Mouse (Mus musculus): ENCODE results near the gene Zfhx3. TPM values are rescaled to one million over a fixed set of nuclear protein-coding genes. Genes with fewer than 3 reads are reported as not detected.

Gene Zfhx3
- polyA plus RNA-seq, 1 experiment, result 4.7 TPM

DNA sequence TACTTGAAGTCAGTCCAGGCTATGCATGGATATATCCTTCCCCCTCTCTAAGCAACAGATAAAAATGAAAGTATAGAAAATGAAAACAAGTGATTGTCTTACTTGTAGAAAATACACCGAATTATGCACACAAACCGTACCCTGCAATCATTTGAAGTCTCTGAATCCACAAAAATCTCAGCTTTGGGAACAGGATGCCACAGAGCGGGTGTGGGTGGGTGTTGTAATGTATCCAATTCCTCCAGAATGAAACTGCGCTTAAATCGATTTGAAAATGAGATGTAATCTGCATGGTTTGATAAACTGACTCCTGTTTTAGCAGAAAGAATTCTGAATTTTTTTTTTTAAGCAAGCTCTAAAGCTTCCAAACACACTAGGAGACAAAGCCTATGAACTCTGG is 297.1 kb downstream of the Zfhx3 start:
- no peak for DNase-seq (ENCODE audit: low spot score)

DNA sequence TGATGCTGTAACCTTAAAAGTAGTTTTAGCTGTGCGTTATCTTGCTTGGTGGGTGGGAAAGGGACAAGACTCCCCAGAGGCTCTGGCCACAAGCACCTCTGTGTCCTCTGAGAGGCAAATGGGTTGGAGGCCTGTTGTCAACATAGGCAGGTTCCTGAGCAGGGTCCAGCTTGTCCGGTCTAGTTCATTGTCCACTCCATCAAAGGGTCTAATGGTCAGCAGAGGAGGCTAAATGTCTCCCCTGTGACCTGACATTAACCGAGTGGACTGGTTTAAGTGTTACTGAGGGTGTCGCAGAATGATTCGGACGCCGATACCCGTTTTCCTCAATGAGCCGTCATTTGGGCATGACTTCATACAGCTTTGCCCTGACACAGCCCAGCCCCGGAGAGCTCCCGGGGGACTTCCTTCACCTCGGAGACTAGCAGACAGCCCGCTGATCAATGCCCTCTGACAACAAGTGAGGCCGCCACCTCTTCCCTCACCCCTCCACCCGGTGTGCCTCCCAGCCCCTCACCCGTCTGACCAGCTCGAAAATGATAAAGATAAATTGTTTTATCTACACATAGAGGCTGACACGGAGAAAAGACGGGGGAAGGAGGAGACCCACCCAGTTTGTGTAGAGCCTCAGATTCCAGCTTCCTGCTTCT is 298.7 kb downstream of the Zfhx3 start:
- DNase-seq (ENCODE audit: low spot score), result no peak

- DNase-seq (ENCODE audit: low spot score), result no peak
Observed at GRCm38 (mm10) chr8:108243270-108243669, 300.8 kb downstream of the Zfhx3 start.

DNA sequence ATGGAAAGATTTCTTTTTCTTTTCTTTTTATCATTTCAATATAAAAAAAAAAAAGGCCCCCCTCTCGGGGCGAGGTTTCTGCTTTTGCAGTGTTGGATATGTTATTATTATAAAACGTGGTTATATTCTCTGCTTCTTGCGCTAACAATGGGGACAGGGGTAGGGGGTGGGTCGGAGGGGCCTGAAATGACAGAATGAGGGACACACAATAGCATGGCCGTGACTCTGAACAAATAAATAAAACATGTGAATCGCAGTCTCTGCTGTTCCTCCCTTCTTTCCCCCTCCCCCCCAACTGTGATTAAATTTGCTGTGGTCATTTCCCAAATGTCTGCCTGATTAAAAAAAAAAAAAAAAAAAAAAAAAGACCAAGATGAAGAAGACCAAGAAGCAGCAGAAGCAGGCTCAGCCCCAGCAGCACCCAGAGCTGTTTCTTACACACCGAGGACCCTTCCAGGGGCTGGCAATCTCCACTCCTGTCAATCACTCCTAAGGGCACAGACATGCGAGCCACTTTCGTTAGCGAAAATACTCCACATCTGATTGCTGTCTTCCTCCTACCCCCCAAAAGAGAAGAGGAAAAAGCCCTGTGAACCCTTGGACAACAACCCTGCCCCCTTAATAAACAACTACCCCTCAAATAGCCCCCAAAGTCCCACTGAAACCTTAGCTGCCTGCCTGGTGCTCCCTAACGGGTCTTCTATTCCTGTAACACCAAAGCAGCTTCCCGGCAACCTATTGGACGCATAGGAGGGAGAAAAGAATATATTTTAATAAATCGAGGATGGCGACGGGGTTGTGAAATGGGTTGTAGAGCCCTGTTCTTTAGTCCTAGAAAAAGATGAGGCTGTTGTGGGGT is 302.4 kb downstream of the Zfhx3 start:
- DNase-seq (ENCODE audit: low spot score), result no peak

- no peak for DNase-seq (ENCODE audit: low spot score)
Observed at GRCm38 (mm10) chr8:108245575-108245974, 303.1 kb downstream of the Zfhx3 start.

- DNase-seq (ENCODE audit: low spot score), result no peak
Observed at GRCm38 (mm10) chr8:108246035-108246933, 303.8 kb downstream of the Zfhx3 start.

DNA sequence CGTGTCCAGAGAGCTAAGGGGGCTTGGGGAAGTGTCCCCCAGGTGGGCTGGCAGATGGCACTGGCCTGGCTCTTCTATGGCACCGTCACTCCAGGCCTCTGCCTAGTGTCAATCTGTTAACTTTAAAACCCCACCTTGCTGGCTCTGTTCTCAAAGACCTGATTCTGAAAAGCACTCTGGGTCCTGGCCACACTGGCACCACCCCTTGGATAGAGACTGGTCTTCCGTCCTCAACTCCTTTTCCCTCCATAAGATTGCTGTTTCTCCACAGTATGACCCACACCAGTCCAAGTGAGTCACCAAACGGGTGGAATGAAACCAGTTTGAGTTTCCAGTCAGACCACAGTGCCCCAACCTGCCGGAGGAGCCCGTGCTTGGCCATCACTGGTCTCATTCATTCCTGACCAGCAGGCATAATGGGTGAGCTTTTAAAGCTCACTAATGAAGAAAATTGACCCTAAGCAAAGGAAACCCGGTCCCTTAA is 304.5 kb downstream of the Zfhx3 start:
- DNase-seq (ENCODE audit: low spot score), result no peak

- DNase-seq (ENCODE audit: low spot score), result no peak
Observed at GRCm38 (mm10) chr8:108264593-108265160, 322.2 kb downstream of the Zfhx3 start.

- no peak for DNase-seq (ENCODE audit: low spot score)
Observed at GRCm38 (mm10) chr8:108277960-108278359, 335.5 kb downstream of the Zfhx3 start.

- DNase-seq (ENCODE audit: low spot score), result no peak
Observed at GRCm38 (mm10) chr8:108281981-108282380, 339.5 kb downstream of the Zfhx3 start.

- no peak for DNase-seq (ENCODE audit: low spot score)
Observed at GRCm38 (mm10) chr8:108286117-108286516, 343.7 kb downstream of the Zfhx3 start.

GRCm38 (mm10) chr8:108300964-108301615 is 358.6 kb downstream of the Zfhx3 start:
- DNase-seq (ENCODE audit: low spot score), result no peak

DNA sequence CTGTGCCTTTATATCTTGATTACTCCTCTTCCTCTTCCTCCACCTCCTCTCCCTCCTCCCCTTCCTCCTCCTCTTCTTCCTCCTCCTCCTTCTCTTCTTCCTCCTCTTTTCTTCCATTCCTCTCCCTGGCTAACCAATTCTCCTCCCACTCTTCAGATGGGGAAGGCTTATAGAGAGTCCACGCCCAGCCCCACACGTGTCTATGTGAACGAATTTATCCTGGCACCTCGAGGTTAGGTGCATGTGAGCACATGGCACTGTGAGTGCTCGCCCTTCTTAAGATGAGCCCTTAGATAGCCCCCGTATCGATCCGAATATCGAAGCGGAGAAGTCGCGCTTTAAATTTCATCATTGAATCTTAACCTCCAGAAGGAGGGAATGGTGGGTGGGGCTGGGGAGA is 359.2 kb downstream of the Zfhx3 start:
- DNase-seq (ENCODE audit: low spot score), result no peak

GRCm38 (mm10) chr8:108305368-108305767 is 362.9 kb downstream of the Zfhx3 start:
- no peak for DNase-seq (ENCODE audit: low spot score)

- DNase-seq (ENCODE audit: low spot score), result no peak
Observed at GRCm38 (mm10) chr8:108309525-108310246, 367.2 kb downstream of the Zfhx3 start.

- no peak for DNase-seq (ENCODE audit: low spot score)
Observed at GRCm38 (mm10) chr8:108315046-108315445, 372.6 kb downstream of the Zfhx3 start.

GRCm38 (mm10) chr8:108317532-108318093 is 375.2 kb downstream of the Zfhx3 start:
- DNase-seq (ENCODE audit: low spot score), result no peak

DNA sequence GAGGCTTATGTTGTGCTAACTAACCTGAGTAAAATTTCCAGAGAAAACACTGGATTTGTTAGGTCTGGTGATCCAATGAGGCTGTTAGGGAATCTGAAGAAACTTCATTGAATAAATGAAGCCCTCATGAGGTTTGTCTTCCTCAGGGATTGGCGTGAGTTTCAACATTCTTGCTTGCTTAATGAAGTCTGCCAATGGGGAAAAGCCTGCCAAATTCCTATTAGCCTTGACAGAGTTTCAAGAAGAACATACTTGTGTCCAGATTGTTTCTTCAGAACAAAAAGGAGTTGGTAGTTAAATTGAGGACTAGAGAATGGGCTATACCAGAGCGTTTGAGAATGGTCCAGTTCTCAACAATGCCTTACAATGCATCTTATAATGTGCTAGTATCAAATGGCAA is 385.3 kb downstream of the Zfhx3 start:
- no peak for DNase-seq (ENCODE audit: low spot score)

- no peak for DNase-seq (ENCODE audit: low spot score)
Observed at GRCm38 (mm10) chr8:108348352-108348751, 405.9 kb downstream of the Zfhx3 start.

GRCm38 (mm10) chr8:108348776-108349175 is 406.3 kb downstream of the Zfhx3 start:
- DNase-seq (ENCODE audit: low spot score), result no peak

Data from urinary bladder, adult 2 months (tissue).